Mouse (Mus musculus): Measurements from ENCODE around the gene Wdr34.

- TF ChIP-seq CTCF (IDR thresholded peaks at IDR 0.05; ENCODE audit: borderline replicate concordance, insufficient read depth, low read depth, low read length) (peak; percentile 64; the same call in 1 of the 2 replicates), POLR2A (IDR thresholded peaks at IDR 0.05; ENCODE audit: borderline replicate concordance, insufficient read depth, low read length) (no peak)
These were observed 47.3 kb upstream of the Wdr34 start for GRCm38 (mm10) chr2:30095882-30096527.
